Mouse (Mus musculus) activated CD4-positive, CD25-positive, alpha-beta regulatory T cell, adult 4 months (primary cell): ENCODE measurements around the gene Tecrl. TPM values are rescaled to one million over a fixed set of nuclear protein-coding genes. Genes with fewer than 3 reads are reported as not detected.

ENCODE experiments used
- ATAC-seq: one replicate; pipeline ENCODE4 v1.8.0; 2017
- polyA plus RNA-seq, 2 experiments: library from polyadenylated mRNA; unstranded; fragments of 100-300 nt; shearing (Covaris generic); gene quantifications; one replicate each; pipeline ENCODE4 v1.2.1; 2017

Tecrl gene
- polyA plus RNA-seq: under 1 TPM in 1 of 2 experiments, not detected in 1; 0.33 TPM

DNA sequence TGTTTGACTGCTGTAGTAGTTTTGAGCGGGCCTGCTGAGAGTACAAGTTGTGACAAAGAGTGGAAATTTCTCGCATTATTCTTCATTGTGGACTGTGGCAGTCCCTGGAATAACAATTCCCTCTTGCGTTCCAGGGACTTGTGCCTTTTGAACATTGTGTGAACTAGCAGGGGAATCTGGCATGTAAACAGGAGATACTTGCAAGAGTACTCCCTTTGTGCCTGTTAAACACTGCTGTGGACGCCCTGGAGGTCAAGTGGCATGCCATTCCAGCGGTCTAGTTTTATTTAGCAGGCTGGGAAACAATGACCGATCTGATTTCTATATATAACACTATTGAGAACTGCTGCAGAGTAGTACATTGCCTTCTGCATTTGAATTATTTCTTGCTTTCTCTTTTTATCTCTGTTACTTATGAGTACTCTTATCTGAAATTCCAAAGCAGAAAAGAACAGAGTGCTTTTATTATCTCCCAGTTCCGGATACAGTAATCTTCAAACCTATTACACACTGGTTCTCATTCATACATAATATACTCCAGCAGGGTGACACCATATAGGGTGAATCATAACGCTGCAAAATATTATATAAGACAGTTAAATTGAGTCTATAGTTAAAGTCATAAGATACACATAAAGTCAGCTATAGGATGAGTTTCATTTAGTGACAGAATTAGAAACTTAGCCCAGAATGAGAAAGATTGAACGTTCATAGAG lies at the start of gene Tecrl:
Gene Tecrl, minus strand, starts transcription at position 350 of the 716 bp plus-strand sequence.
- no peak for ATAC-seq

DNA sequence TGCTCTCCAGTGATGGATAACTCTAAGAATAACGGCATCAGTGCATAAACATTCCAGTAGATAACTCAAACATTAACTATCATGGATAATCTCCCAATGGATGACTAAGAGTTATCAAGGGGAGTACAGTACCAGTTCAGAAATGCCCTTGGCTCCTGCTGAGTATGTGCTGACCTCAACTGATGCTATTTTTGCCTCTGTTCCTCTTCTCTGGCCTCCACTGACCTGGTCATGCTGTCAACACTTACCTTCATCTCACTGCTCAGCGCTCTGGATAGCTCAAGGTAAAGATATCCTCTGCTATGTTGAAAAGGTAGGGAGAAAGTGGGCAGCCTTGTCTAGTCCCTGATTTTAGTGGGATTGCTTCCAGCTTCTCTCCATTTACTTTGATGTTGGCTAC lies 30.0 kb upstream of the Tecrl start:
- no peak for ATAC-seq

DNA sequence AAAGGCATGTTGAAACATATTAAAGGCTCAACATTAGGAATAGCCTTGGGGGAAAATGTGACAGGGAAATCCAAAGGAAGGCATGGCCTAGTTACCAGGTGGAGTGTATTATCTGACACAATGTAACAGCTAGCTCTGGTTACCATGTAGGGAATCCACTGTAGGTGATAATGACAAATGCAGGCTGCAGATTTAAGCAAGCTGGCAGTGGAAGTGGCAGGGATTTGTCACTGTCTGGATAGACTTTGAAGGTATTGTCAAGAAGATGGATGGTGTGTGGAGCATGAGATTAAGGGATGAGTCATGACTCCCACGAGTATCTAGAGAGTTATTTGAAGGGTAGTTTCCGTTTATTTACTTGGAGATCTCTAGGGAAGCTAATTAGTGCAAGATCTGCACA lies 3.4 kb downstream of the Tecrl start:
- no peak for ATAC-seq

DNA sequence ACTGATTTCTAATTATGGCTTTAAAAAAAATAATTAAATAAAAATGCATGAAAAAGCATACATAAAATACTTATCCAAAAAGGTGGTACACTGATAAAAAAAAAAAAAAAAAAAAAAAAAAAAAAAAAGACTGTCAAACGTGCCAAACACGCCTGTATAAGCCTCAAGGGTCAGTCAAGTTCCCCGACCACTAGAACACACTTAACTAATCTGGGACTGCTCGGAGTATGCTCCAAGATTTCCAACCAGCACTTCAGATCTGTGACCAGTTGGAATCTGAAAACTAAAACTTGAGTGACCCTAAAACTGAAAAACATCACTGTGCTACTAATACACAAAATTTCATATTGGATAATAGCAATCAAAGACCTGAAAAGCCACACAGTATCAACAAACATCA lies 15.9 kb downstream of the Tecrl start:
- ATAC-seq: no peak

DNA sequence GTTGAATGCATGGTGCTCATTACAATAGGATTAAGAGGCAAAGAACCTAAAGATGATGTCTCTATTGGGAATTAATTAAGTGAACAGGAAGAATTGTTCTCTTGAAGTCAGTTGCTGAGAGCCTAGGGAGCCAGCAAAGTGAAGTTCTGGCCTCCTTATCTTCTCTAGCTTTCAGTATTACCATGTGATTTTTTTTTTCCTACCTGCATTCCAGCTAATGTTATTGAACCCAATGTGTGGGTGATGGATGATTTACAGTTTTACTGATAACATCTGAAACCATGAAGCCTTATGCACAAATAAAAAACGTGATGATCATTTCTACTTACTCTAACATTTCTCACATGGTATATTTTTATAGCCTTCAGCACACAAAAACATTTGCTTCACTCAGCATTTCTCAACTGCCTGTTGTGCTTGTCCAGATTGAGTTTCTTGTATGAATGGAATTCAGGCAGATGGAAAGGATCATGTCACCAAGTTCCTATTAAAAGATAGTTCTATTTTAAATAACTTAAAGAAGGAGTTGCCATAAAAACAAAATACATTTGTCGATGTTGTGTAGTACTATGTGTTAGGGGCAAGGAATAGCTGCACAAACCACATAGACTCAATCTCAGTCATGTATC lies 87.7 kb downstream of the Tecrl start:
- no peak for ATAC-seq

DNA sequence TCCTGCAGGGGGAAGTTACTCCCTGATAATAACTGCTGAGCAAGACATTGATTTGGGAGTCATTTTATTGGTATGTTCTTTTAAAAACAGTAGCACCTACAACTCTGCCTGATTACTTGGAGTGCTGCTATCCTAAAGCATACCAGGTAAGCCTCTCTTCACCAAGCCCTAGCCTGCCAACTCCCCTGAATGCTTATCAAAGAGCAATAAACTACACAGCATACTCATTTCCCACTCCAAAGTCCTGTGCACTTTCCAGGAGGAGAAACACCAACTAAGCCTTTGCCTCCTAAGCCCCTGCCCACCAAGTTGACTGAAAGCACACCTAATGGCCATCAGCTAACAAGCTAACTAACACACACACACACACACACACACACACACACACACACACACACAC lies 94.9 kb downstream of the Tecrl start:
- no peak for ATAC-seq

DNA sequence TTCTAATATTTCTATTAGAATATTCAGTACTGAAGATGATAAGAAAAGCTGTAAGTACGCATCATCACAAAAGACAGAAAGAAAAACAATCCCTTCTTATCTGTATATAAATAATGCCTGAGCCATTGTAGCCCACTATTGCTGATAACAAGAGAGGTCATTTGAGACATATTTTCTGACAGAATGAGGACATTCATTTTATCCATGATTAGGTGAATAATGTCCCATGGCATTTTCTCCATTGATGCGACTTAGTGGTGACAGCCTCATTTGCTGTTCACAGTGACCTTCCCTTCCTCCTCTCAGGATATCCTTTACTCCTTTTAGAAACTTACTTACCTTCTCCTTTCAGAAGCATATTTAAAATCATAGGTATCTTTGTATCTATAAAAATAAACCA lies 100.9 kb downstream of the Tecrl start:
- no peak for ATAC-seq

DNA sequence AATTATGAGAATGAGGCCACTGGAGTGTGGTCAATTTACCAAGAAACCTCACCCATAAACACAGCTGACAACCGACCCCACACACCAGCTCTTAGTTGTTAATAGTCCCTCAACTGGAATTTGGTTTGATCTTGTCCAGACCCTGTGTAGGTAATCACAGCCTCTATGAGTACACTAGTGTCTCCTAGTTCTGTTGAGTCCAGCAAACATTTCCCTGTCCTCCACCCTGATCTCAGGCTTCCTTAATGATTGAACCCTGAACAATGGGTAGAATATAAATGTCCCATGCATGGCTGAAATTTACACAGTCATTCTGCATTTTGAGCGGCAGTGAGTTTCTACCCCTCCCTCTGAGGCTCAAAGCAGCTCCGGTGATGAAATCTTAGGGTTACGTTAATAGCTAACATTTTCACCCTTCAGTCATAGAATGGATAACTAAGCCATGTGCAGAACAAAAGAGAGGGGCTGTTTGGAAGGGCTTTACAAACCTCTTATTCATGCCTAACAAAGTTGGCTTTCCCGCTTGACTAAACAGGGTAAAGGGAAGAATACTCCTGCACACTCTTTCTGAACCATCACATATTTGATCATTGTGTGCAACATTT lies 116.0 kb downstream of the Tecrl start:
- ATAC-seq: no peak
